Mouse (Mus musculus): Measurements from ENCODE around the gene Xpa.

Xpa gene

GRCm38 (mm10) chr4:46146881-46147280 lies 49.2 kb downstream of the Xpa start:
- no peak for DNase-seq (ENCODE audit: low spot score in 2 of 2)

GRCm38 (mm10) chr4:46144323-46144722 lies 51.8 kb downstream of the Xpa start:
- no peak for DNase-seq (ENCODE audit: low spot score in 2 of 2)

- DNase-seq (ENCODE audit: low spot score in 2 of 2) = peak; percentile 82 to 87
These were observed 57.6 kb downstream of the Xpa start, which contains the start of the genes Ncbp1 and Tstd2 for GRCm38 (mm10) chr4:46138287-46139222. Ncbp1 (plus strand) TSS chr4:46138613. Tstd2 (minus strand) TSS chr4:46138694.

GRCm38 (mm10) chr4:46137629-46138286 lies 58.4 kb downstream of the Xpa start:
- no peak for DNase-seq (ENCODE audit: low spot score in 2 of 2)

GRCm38 (mm10) chr4:46131791-46132190 lies 64.3 kb downstream of the Xpa start:
- DNase-seq (ENCODE audit: low spot score in 2 of 2) = peak in 1 of 2 experiments; percentile 29

GRCm38 (mm10) chr4:46130221-46130620 lies 65.9 kb downstream of the Xpa start:
- DNase-seq (ENCODE audit: low spot score in 2 of 2) = no peak

- no peak for DNase-seq (ENCODE audit: low spot score in 2 of 2)
These were observed 66.7 kb downstream of the Xpa start for GRCm38 (mm10) chr4:46129311-46130004.

GRCm38 (mm10) chr4:46126541-46126940 lies 69.6 kb downstream of the Xpa start:
- DNase-seq (ENCODE audit: low spot score in 2 of 2) = peak; percentile 67 to 73

GRCm38 (mm10) chr4:46123358-46123757 lies 72.8 kb downstream of the Xpa start:
- no peak for DNase-seq (ENCODE audit: low spot score in 2 of 2)

- DNase-seq (ENCODE audit: low spot score in 2 of 2) = no peak
These were observed 75.3 kb downstream of the Xpa start for GRCm38 (mm10) chr4:46120767-46121166.

GRCm38 (mm10) chr4:46119514-46120094 lies 76.5 kb downstream of the Xpa start:
- no peak for DNase-seq (ENCODE audit: low spot score in 2 of 2)

- no peak for DNase-seq (ENCODE audit: low spot score in 2 of 2)
These were observed 78.6 kb downstream of the Xpa start for GRCm38 (mm10) chr4:46117536-46117935.

- DNase-seq (ENCODE audit: low spot score in 2 of 2) = no peak
These were observed 79.5 kb downstream of the Xpa start for GRCm38 (mm10) chr4:46116544-46117175.

- no peak for DNase-seq (ENCODE audit: low spot score in 2 of 2)
These were observed 80.8 kb downstream of the Xpa start for GRCm38 (mm10) chr4:46115308-46115707.

GRCm38 (mm10) chr4:46111361-46111760 lies 84.8 kb downstream of the Xpa start:
- DNase-seq (ENCODE audit: low spot score in 2 of 2) = no peak

GRCm38 (mm10) chr4:46110084-46110483 lies 86.0 kb downstream of the Xpa start:
- no peak for DNase-seq (ENCODE audit: low spot score in 2 of 2)

All from right cerebral cortex, postnatal 36 days (tissue).